In the genomic region with DNA sequence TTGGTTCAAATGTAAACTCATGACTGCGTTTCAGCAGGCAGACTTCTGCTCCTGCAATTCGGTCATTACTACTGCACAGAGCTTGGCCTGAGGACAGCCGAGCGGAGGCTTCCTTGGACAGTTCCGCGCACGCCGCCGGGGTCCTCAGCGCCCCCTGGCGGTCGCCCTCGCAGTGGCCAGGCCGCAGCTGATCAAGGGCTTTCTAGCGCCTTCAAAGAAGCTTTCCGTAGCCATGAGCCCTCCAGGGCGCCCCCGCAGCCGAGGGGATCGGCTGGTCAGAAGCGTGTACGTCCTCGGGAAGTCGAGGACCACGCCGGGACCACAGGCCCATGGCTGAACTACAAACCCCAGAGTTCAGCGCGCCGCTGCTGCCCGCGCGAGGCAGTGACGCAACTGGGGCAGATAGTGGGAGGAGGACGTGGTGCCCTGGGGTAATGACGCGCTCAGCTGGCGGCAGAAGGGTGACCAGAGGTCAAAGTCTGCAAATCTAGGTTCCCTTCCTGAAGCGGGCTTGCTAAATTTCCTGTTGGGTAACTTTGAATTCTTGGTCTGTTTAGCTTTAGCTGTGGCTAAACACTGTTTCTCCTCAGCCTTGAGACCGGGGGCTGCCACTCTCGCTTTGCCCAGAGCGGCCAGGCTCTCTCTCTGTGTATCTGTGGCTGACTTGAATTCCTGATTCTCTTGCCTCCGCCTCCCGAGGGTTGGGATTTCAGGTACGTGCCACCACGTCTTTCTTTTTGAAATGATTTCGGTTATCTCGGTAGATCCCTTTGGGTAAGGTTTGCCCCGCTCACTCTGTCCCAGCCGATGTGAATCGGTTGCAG, we compare ENCODE assay signal across 8 mouse cellular contexts. TPM values are rescaled to one million over a fixed set of nuclear protein-coding genes. Genes with fewer than 3 reads are reported as not detected.
DNase-seq lines count a peak whose midpoint lies in the region; ATAC-seq and TF ChIP-seq lines count a peak whose summit lies in the region.

No protein-coding gene starts in this region.

- ATAC-seq in granulocyte monocyte progenitor cell, adult 5-6 weeks (replicated peaks; ENCODE audit: poor library complexity, severe bottlenecking) = peak; percentile 91
- ATAC-seq in intestine, postnatal 0 days = peak; percentile 98
- peak; percentile 98 for ATAC-seq in midbrain, embryonic 11.5 days (ENCODE audit: low FRiP score)

- no peaks in the 10 kb centered on the region for H3K27me3 ChIP-seq in embryonic facial prominence, embryonic 10.5 days (replicated peaks; ENCODE audit: low read depth, poor library complexity, severe bottlenecking)
- H3K27me3 ChIP-seq in intestine, postnatal 0 days (replicated peaks; ENCODE audit: control insufficient read depth, insufficient read depth, low read length) = no peaks in the 10 kb centered on the region
- H3K27me3 ChIP-seq in midbrain, embryonic 11.5 days (ENCODE audit: control insufficient read depth, insufficient read depth, low read length) = no peaks in the 10 kb centered on the region

- intact Hi-C loops in left cerebral cortex, postnatal 4 days (cut with DNase I) = no loop called here

- peaks cover 20% of the 10 kb centered on the region for H3K36me3 ChIP-seq in embryonic facial prominence, embryonic 10.5 days (replicated peaks)
- H3K36me3 ChIP-seq in intestine, postnatal 0 days (ENCODE audit: control insufficient read depth, insufficient read depth) = peaks cover 6% of the 10 kb centered on the region; the same call in 1 of the 2 replicates
- H3K36me3 ChIP-seq in midbrain, embryonic 11.5 days (ENCODE audit: control insufficient read depth, insufficient read depth, low read length) = no peaks in the 10 kb centered on the region

- H3K4me2 ChIP-seq in intestine, postnatal 0 days (replicated peaks; ENCODE audit: low read depth) = peak overlapping the region; percentile 78
- peak overlapping the region; percentile 78 for H3K4me2 ChIP-seq in midbrain, embryonic 11.5 days

- H3K9me3 ChIP-seq in embryonic facial prominence, embryonic 10.5 days = no peaks in the 10 kb centered on the region
- no peaks in the 10 kb centered on the region for H3K9me3 ChIP-seq in intestine, postnatal 0 days (ENCODE audit: control insufficient read depth)
- H3K9me3 ChIP-seq in midbrain, embryonic 11.5 days (ENCODE audit: control insufficient read depth, low read length) = no peaks in the 10 kb centered on the region

- peak overlapping the region; percentile 93 for H3K27ac ChIP-seq in embryonic facial prominence, embryonic 10.5 days (replicated peaks)
- H3K27ac ChIP-seq in intestine, postnatal 0 days (ENCODE audit: low read depth, low read length) = peak overlapping the region; percentile 96
- H3K27ac ChIP-seq in midbrain, embryonic 11.5 days (ENCODE audit: low read depth, low read length) = peak overlapping the region; percentile 67

- H3K4me3 ChIP-seq in embryonic facial prominence, embryonic 10.5 days = peak overlapping the region; percentile 65
- H3K4me3 ChIP-seq in intestine, postnatal 0 days (ENCODE audit: low read depth, low read length) = peak overlapping the region; percentile 66
- peak overlapping the region; percentile 56 for H3K4me3 ChIP-seq in midbrain, embryonic 11.5 days (ENCODE audit: low read depth, low read length)

- DNase-seq in adrenal gland, postnatal 14 days = peak; percentile 98
- DNase-seq in embryonic facial prominence, embryonic 10.5 days (ENCODE audit: low spot score) = peak; percentile 97
- peak; percentile 96 for DNase-seq in left cerebral cortex, postnatal 4 days
- peak; percentile 99 for DNase-seq in midbrain, embryonic 11.5 days (ENCODE audit: low spot score, missing footprints)
- peak; percentile 92 for DNase-seq in right cerebral cortex, postnatal 4 days
- DNase-seq in yolk sac, embryonic 10.5 days (ENCODE audit: low spot score) = peak; percentile 98

- peak overlapping the region; percentile 79 for H3K9ac ChIP-seq in intestine, postnatal 0 days (ENCODE audit: low read depth, low read length)
- H3K9ac ChIP-seq in midbrain, embryonic 11.5 days (ENCODE audit: low read length) = peak overlapping the region; percentile 77

- peaks cover 18% of the 10 kb centered on the region for H3K4me1 ChIP-seq in embryonic facial prominence, embryonic 10.5 days
- peaks cover 13% of the 10 kb centered on the region; the same call in 1 of the 2 replicates for H3K4me1 ChIP-seq in intestine, postnatal 0 days (replicated peaks; ENCODE audit: control insufficient read depth, insufficient read depth, low read length)
- peaks cover 9% of the 10 kb centered on the region for H3K4me1 ChIP-seq in midbrain, embryonic 11.5 days (ENCODE audit: control insufficient read depth, insufficient read depth, low read length)

- peak; percentile 99 for TF ChIP-seq CTCF in intestine, postnatal 0 days (IDR thresholded peaks at IDR 0.05; ENCODE audit: low read depth)

- WGBS in embryonic facial prominence, embryonic 10.5 days = 2% methylated on average over 50 of the region's 50 CpGs
- 2% methylated on average over 50 of the region's 50 CpGs for WGBS in intestine, postnatal 0 days
- WGBS in midbrain, embryonic 11.5 days = 3% methylated on average over 50 of the region's 50 CpGs

RNA-seq across cellular contexts. Expression of gene Ap5s1, which starts 3.3 kb away (rescaled TPM):
- 17.3 and 17.7 TPM in 2 replicates for total RNA-seq in adrenal gland, postnatal 14 days (2021)
- polyA plus RNA-seq in embryonic facial prominence, embryonic 10.5 days (2016; fragmentation: Nextera tagmentation; extraction: Ambion mirVana) = 23.3 and 25.3 TPM in 2 replicates
- 5.7 and 5.9 TPM in 2 replicates for total RNA-seq in granulocyte monocyte progenitor cell, adult 5-6 weeks (2014; fragmentation: Nextera tagmentation)
- 1.0 and 1.5 TPM in 2 replicates for total RNA-seq in granulocyte monocyte progenitor cell, adult 5-6 weeks (2017)
- 37.3 and 37.5 TPM in 2 replicates for polyA plus RNA-seq in intestine, postnatal 0 days (2015; fragmentation: Nextera tagmentation; extraction: Ambion mirVana)
- total RNA-seq in left cerebral cortex, postnatal 4 days (2021) = 10 to 100 TPM; 17.9 to 18.5 TPM
- 26.6 and 29.4 TPM in 2 replicates for polyA plus RNA-seq in midbrain, embryonic 11.5 days (2014; fragmentation: Nextera tagmentation; extraction: Ambion mirVana)

RNA-seq across cellular contexts. Expression of gene Spef1, which starts 23.1 kb away (rescaled TPM):
- total RNA-seq in adrenal gland, postnatal 14 days (2021) = 7.0 and 7.5 TPM in 2 replicates
- 3.2 TPM in 2 replicates for polyA plus RNA-seq in embryonic facial prominence, embryonic 10.5 days (2016; fragmentation: Nextera tagmentation; extraction: Ambion mirVana)
- 2.0 and 2.7 TPM in 2 replicates for total RNA-seq in granulocyte monocyte progenitor cell, adult 5-6 weeks (2014; fragmentation: Nextera tagmentation)
- total RNA-seq in granulocyte monocyte progenitor cell, adult 5-6 weeks (2017) = 1.2 and 1.9 TPM in 2 replicates
- polyA plus RNA-seq in intestine, postnatal 0 days (2015; fragmentation: Nextera tagmentation; extraction: Ambion mirVana) = 2.0 and 2.1 TPM in 2 replicates
- total RNA-seq in left cerebral cortex, postnatal 4 days (2021) = 10 to 100 TPM; 25.2 to 31.6 TPM
- polyA plus RNA-seq in midbrain, embryonic 11.5 days (2014; fragmentation: Nextera tagmentation; extraction: Ambion mirVana) = 6.3 and 7.1 TPM in 2 replicates

RNA-seq across cellular contexts. Expression of gene Cdc25b, which starts 23.4 kb away (rescaled TPM):
- 16.1 and 17.8 TPM in 2 replicates for total RNA-seq in adrenal gland, postnatal 14 days (2021)
- 50.0 and 52.6 TPM in 2 replicates for polyA plus RNA-seq in embryonic facial prominence, embryonic 10.5 days (2016; fragmentation: Nextera tagmentation; extraction: Ambion mirVana)
- total RNA-seq in granulocyte monocyte progenitor cell, adult 5-6 weeks (2014; fragmentation: Nextera tagmentation) = 4.9 and 5.8 TPM in 2 replicates
- 6.7 and 6.8 TPM in 2 replicates for total RNA-seq in granulocyte monocyte progenitor cell, adult 5-6 weeks (2017)
- 10.9 and 12.4 TPM in 2 replicates for polyA plus RNA-seq in intestine, postnatal 0 days (2015; fragmentation: Nextera tagmentation; extraction: Ambion mirVana)
- total RNA-seq in left cerebral cortex, postnatal 4 days (2021) = 10 to 100 TPM; 25.1 to 30.1 TPM
- 122 and 130 TPM in 2 replicates for polyA plus RNA-seq in midbrain, embryonic 11.5 days (2014; fragmentation: Nextera tagmentation; extraction: Ambion mirVana)

RNA-seq across cellular contexts. Expression of gene Mavs, which starts 23.7 kb away (rescaled TPM):
- total RNA-seq in adrenal gland, postnatal 14 days (2021) = 44.8 and 45.4 TPM in 2 replicates
- polyA plus RNA-seq in embryonic facial prominence, embryonic 10.5 days (2016; fragmentation: Nextera tagmentation; extraction: Ambion mirVana) = 19.4 and 20.4 TPM in 2 replicates
- 26.2 and 26.6 TPM in 2 replicates for total RNA-seq in granulocyte monocyte progenitor cell, adult 5-6 weeks (2014; fragmentation: Nextera tagmentation)
- 11.3 and 11.8 TPM in 2 replicates for total RNA-seq in granulocyte monocyte progenitor cell, adult 5-6 weeks (2017)
- polyA plus RNA-seq in intestine, postnatal 0 days (2015; fragmentation: Nextera tagmentation; extraction: Ambion mirVana) = 27.2 and 28.5 TPM in 2 replicates
- 1 to 10 TPM; 4.5 to 4.7 TPM for total RNA-seq in left cerebral cortex, postnatal 4 days (2021)
- 11.0 and 13.3 TPM in 2 replicates for polyA plus RNA-seq in midbrain, embryonic 11.5 days (2014; fragmentation: Nextera tagmentation; extraction: Ambion mirVana)

RNA-seq across cellular contexts. Expression of gene Cenpb, which starts 30.3 kb away (rescaled TPM):
- total RNA-seq in adrenal gland, postnatal 14 days (2021) = 65.6 and 70.4 TPM in 2 replicates
- 7.4 and 7.6 TPM in 2 replicates for polyA plus RNA-seq in embryonic facial prominence, embryonic 10.5 days (2016; fragmentation: Nextera tagmentation; extraction: Ambion mirVana)
- 14.3 and 24.3 TPM in 2 replicates for total RNA-seq in granulocyte monocyte progenitor cell, adult 5-6 weeks (2014; fragmentation: Nextera tagmentation)
- total RNA-seq in granulocyte monocyte progenitor cell, adult 5-6 weeks (2017) = 16.1 and 18.6 TPM in 2 replicates
- polyA plus RNA-seq in intestine, postnatal 0 days (2015; fragmentation: Nextera tagmentation; extraction: Ambion mirVana) = 15.9 and 17.4 TPM in 2 replicates
- 100 to 1,000 TPM; 103 to 108 TPM for total RNA-seq in left cerebral cortex, postnatal 4 days (2021)
- 8.7 and 9.5 TPM in 2 replicates for polyA plus RNA-seq in midbrain, embryonic 11.5 days (2014; fragmentation: Nextera tagmentation; extraction: Ambion mirVana)

Comparison
In these comparisons a context has a peak if more than half of its experiments do, and no peak if none do; other contexts are left out.
1. Peak in every context shown above with its lines: DNase-seq, ATAC-seq, H3K4me3 ChIP-seq and H3K27ac ChIP-seq.